In the genomic region with DNA sequence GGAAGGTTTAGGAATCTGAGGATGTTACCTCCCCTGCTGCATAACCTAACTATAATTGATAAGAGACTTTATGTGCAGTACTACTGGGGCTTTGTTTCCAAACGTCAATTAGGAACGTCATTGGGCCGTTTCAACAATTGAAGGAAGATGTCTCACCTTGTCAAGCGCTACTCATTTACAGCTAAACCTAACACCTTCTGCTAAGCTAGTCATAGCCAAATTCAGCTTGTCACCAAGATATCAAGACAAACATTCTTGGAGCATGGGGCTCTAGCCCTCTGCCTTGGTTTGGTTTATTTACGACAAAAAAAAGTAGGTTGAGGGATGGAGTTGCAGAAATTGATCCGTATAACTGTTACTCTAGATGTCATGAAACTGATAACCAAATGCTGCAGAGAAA, we compare ENCODE assay signal across 21 mouse cellular contexts.
"Had no signal": no experiment of that assay in that cellular context is flagged by ENCODE, and none has a peak within 500 bp of the region (broad histone marks: within the 10 kb centered on the region; RNA-seq: fewer than 3 reads in every experiment).

No protein-coding gene starts in this region.

- H3K27me3 ChIP-seq: midbrain, embryonic 12.5 days; neural tube, embryonic 13.5 days; neural tube, embryonic 15.5 days; stomach, embryonic 15.5 days had no signal

- H3K4me3 ChIP-seq: midbrain, embryonic 10.5 days; midbrain, embryonic 12.5 days; myocyte; neural tube, embryonic 13.5 days; neural tube, embryonic 15.5 days; stomach, embryonic 15.5 days had no signal

- H3K27ac ChIP-seq: midbrain, embryonic 10.5 days; midbrain, embryonic 12.5 days; neural tube, embryonic 13.5 days; neural tube, embryonic 15.5 days; stomach, embryonic 15.5 days; stomach, postnatal 0 days had no signal

- H3K9me3 ChIP-seq: midbrain, embryonic 10.5 days; midbrain, embryonic 12.5 days; neural tube, embryonic 13.5 days; neural tube, embryonic 15.5 days; stomach, embryonic 15.5 days had no signal

- DNase-seq: lung, adult 18-20 months; lung, embryonic 14.5 days; lung, postnatal 10 days; lung, postnatal 4 days; midbrain, embryonic 14.5 days; retina, postnatal 1 day; right cerebral cortex, adult 18-20 months; right cerebral cortex, postnatal 25 days; right cerebral cortex, postnatal 4 days; spleen, adult 18-20 months; thymus, adult 2 months; thymus, postnatal 25 days; thymus, postnatal 4 days had no signal

- ATAC-seq: midbrain, embryonic 16.5 days had no signal

- H3K4me1 ChIP-seq: stomach, embryonic 15.5 days had no signal

- H3K36me3 ChIP-seq: midbrain, embryonic 12.5 days; neural tube, embryonic 13.5 days; neural tube, embryonic 15.5 days; stomach, embryonic 15.5 days had no signal

- H3K4me2 ChIP-seq: lung, embryonic 14.5 days; midbrain, embryonic 12.5 days; neural tube, embryonic 13.5 days; neural tube, embryonic 15.5 days; stomach, embryonic 15.5 days had no signal

- H3K9ac ChIP-seq: lung, embryonic 14.5 days; midbrain, embryonic 12.5 days; neural tube, embryonic 13.5 days; neural tube, embryonic 15.5 days; stomach, embryonic 15.5 days had no signal
